9 mouse cellular contexts compared by ENCODE assay signal in genomic region chr5:45521601-45522000, GRCm38 (mm10). TPM values are rescaled to one million over a fixed set of nuclear protein-coding genes. Genes with fewer than 3 reads are reported as not detected.
DNase-seq lines count a peak whose midpoint lies in the region; ATAC-seq and TF ChIP-seq lines count a peak whose summit lies in the region.
"Had no signal": no experiment of that assay in that cellular context is flagged by ENCODE, and none has a peak within 500 bp of the region (broad histone marks: within the 10 kb centered on the region; RNA-seq: fewer than 3 reads in every experiment).

No protein-coding gene starts in this region.

- TF ChIP-seq POLR2A in embryonic fibroblast, embryonic 13.5 days (IDR thresholded peaks at IDR 0.05; ENCODE audit: low read depth, low read length), result no peak

- H3K27me3 ChIP-seq in kidney, embryonic 16.5 days (ENCODE audit: insufficient read depth, low read length), result no peaks in the 10 kb centered on the region
- H3K27me3 ChIP-seq in limb, embryonic 10.5 days (ENCODE audit: low read depth, poor library complexity, severe bottlenecking), result no peaks in the 10 kb centered on the region
- no peaks in the 10 kb centered on the region for H3K27me3 ChIP-seq in neural tube, embryonic 13.5 days

- H3K4me3 ChIP-seq in kidney, embryonic 16.5 days (ENCODE audit: low read length), result peak overlapping the region; percentile 78
- H3K4me3 ChIP-seq in embryonic fibroblast, embryonic 13.5 days (ENCODE audit: insufficient read depth, low read length), result peak overlapping the region; percentile 99
- H3K4me3 ChIP-seq in limb, embryonic 10.5 days, result peak overlapping the region; percentile 96
- H3K4me3 ChIP-seq in neural tube, embryonic 13.5 days, result peak overlapping the region; percentile 95

- DNase-seq in kidney, postnatal 10 days, result no peak
- DNase-seq in limb, embryonic 10.5 days (ENCODE audit: low spot score), result no peak
- no peak for DNase-seq in urinary bladder, adult 18-20 months (ENCODE audit: low spot score in 2 of 2)
- no peak for DNase-seq in urinary bladder, postnatal 36 days (ENCODE audit: low spot score in 2 of 2)
- no peak for DNase-seq in gastrocnemius, postnatal 14 days
- DNase-seq: lung, postnatal 36 days had no signal

- TF ChIP-seq CTCF in embryonic fibroblast, embryonic 13.5 days (IDR thresholded peaks at IDR 0.05; ENCODE audit: borderline replicate concordance, insufficient read depth, low read length), result no peak

- intact Hi-C loops in gastrocnemius, postnatal 14 days (cut with DNase I; ENCODE audit: low total_unique reads), result no loop called here

- peaks cover 13% of the 10 kb centered on the region for H3K4me1 ChIP-seq in kidney, embryonic 16.5 days (ENCODE audit: insufficient read depth, low read length)
- H3K4me1 ChIP-seq in embryonic fibroblast, embryonic 13.5 days (ENCODE audit: control insufficient read depth, insufficient read depth, low read length), result peaks cover 3% of the 10 kb centered on the region; the same call in 1 of the 2 replicates
- H3K4me1 ChIP-seq in limb, embryonic 10.5 days, result peaks cover 13% of the 10 kb centered on the region
- peaks cover 23% of the 10 kb centered on the region for H3K4me1 ChIP-seq in neural tube, embryonic 13.5 days (replicated peaks)

- H3K36me3 ChIP-seq in kidney, embryonic 16.5 days (ENCODE audit: insufficient read depth, low read length), result peaks cover 17% of the 10 kb centered on the region
- peaks cover 42% of the 10 kb centered on the region for H3K36me3 ChIP-seq in limb, embryonic 10.5 days
- H3K36me3 ChIP-seq in neural tube, embryonic 13.5 days, result peaks cover 31% of the 10 kb centered on the region

- 0 out of 2 replicates have a peak overlapping the region, but pooled peaks have one; percentile 84 for H3K9ac ChIP-seq in kidney, embryonic 16.5 days (replicated peaks; ENCODE audit: low read length)
- H3K9ac ChIP-seq in neural tube, embryonic 13.5 days, result peak overlapping the region; percentile 93; the same call in 1 of the 2 replicates

- WGBS in kidney, embryonic 16.5 days, result 88% methylated on average over 6 of the region's 6 CpGs
- 95% methylated on average over 6 of the region's 6 CpGs for WGBS in limb, embryonic 10.5 days
- 86% methylated on average over 6 of the region's 6 CpGs for WGBS in neural tube, embryonic 13.5 days

- no peak for ATAC-seq in kidney, embryonic 16.5 days (ENCODE audit: low FRiP score, low TSS enrichment)
- no peak for ATAC-seq in neural tube, embryonic 13.5 days (ENCODE audit: low read depth)

- peak overlapping the region; percentile 67 for H3K4me2 ChIP-seq in kidney, embryonic 16.5 days (replicated peaks; ENCODE audit: low read depth, low read length)
- H3K4me2 ChIP-seq in neural tube, embryonic 13.5 days, result peak overlapping the region; percentile 70

- H3K27ac ChIP-seq in kidney, embryonic 16.5 days (ENCODE audit: low read length), result no peak overlapping the region
- H3K27ac ChIP-seq in embryonic fibroblast, embryonic 13.5 days (ENCODE audit: insufficient read depth, low read length), result no peak overlapping the region
- H3K27ac ChIP-seq in limb, embryonic 10.5 days, result no peak overlapping the region
- no peak overlapping the region for H3K27ac ChIP-seq in neural tube, embryonic 13.5 days (replicated peaks)

- H3K9me3 ChIP-seq in kidney, embryonic 16.5 days (ENCODE audit: low read length), result no peaks in the 10 kb centered on the region
- no peaks in the 10 kb centered on the region for H3K9me3 ChIP-seq in limb, embryonic 10.5 days (replicated peaks)
- H3K9me3 ChIP-seq in neural tube, embryonic 13.5 days, result no peaks in the 10 kb centered on the region

RNA-seq across cellular contexts. Expression of gene Med28, which starts 1.6 kb away (rescaled TPM):
- polyA plus RNA-seq in kidney, embryonic 16.5 days (2015; fragmentation: Nextera tagmentation; extraction: Ambion mirVana), result 292 and 293 TPM in 2 replicates
- polyA plus RNA-seq in embryonic fibroblast, embryonic 13.5 days (2011; ENCODE audit: insufficient read length, low read depth, missing spikeins), result 74.8 and 98.0 TPM in 2 replicates
- 314 and 323 TPM in 2 replicates for polyA plus RNA-seq in limb, embryonic 10.5 days (2016; fragmentation: Nextera tagmentation; extraction: Ambion mirVana)
- 261 and 272 TPM in 2 replicates for polyA plus RNA-seq in neural tube, embryonic 13.5 days (2015; fragmentation: Nextera tagmentation; extraction: Ambion mirVana)
- 10 to 100 TPM; 38.4 to 42.2 TPM for total RNA-seq in gastrocnemius, postnatal 14 days (2021)

RNA-seq across cellular contexts. Expression of gene Lap3, which starts 28.4 kb away (rescaled TPM):
- polyA plus RNA-seq in kidney, embryonic 16.5 days (2015; fragmentation: Nextera tagmentation; extraction: Ambion mirVana), result 109 and 113 TPM in 2 replicates
- polyA plus RNA-seq in embryonic fibroblast, embryonic 13.5 days (2011; ENCODE audit: insufficient read length, low read depth, missing spikeins), result 73.4 and 116 TPM in 2 replicates
- 103 and 121 TPM in 2 replicates for polyA plus RNA-seq in limb, embryonic 10.5 days (2016; fragmentation: Nextera tagmentation; extraction: Ambion mirVana)
- 33.2 and 41.5 TPM in 2 replicates for polyA plus RNA-seq in neural tube, embryonic 13.5 days (2015; fragmentation: Nextera tagmentation; extraction: Ambion mirVana)
- 10 to 100 TPM; 72.6 to 76.4 TPM for total RNA-seq in gastrocnemius, postnatal 14 days (2021)
